Mouse (Mus musculus) CD4-positive, CD25-positive, alpha-beta regulatory T cell, adult 9 weeks (primary cell): ENCODE data around the gene Gm6657. TPM values are rescaled to one million over a fixed set of nuclear protein-coding genes. Genes with fewer than 3 reads are reported as not detected.

Experiments
- polyA plus RNA-seq: library from polyadenylated mRNA; unstranded; fragments of 100-300 nt; shearing (Covaris generic); gene quantifications from one replicate; pipeline ENCODE4 v1.2.1, GENCODE M21; 2017

Gm6657 gene
- not detected for polyA plus RNA-seq

GRCm38 (mm10) chr12:78193942-78194341 is at the start of gene Gm6657:
TSS of gene Gm6657 (plus strand) at chr12:78194242.

GRCm38 (mm10) chr12:78225707-78226518 is 31.9 kb downstream of the Gm6657 start, which contains the start of gene Gphn:
TSS of gene Gphn (plus strand) at chr12:78226379.

Other genes starting within 250 kb of the Gm6657 start
- 7.9 TPM for gene Gphn, start 32.1 kb downstream of the Gm6657 start, polyA plus RNA-seq